Mouse (Mus musculus): ENCODE measurements at regions not wholly inside any gene's neighbourhood (a gene's known extent, or its start where the extent isn't known, plus 50 kb on each side); places are given as distances from the start of the nearest gene placed in this dataset.

- 71% methylated on average over 3 of the region's 3 CpGs for WGBS
- peak; percentile 72 for ATAC-seq
- H3K4me2 ChIP-seq (ENCODE audit: low read length), result no peak overlapping the region
Measured at GRCm38 (mm10) chr2:106318695-106319266, 315.4 kb upstream of the Dnajc24 start.

GRCm38 (mm10) chr2:106346781-106347180 lies 343.4 kb upstream of the Dnajc24 start:
- no peaks in the 10 kb centered on the region for H3K4me1 ChIP-seq (replicated peaks; ENCODE audit: control insufficient read depth, insufficient read depth, low read length)
- H3K9me3 ChIP-seq (ENCODE audit: control insufficient read depth, low read length), result no peaks in the 10 kb centered on the region
- no peak overlapping the region for H3K9ac ChIP-seq (replicated peaks; ENCODE audit: low read depth, low read length)
- H3K4me2 ChIP-seq (ENCODE audit: low read length), result no peak overlapping the region
- H3K36me3 ChIP-seq (ENCODE audit: control insufficient read depth, insufficient read depth), result no peaks in the 10 kb centered on the region
- H3K27me3 ChIP-seq (replicated peaks; ENCODE audit: control insufficient read depth, insufficient read depth, low read length), result no peaks in the 10 kb centered on the region
- H3K27ac ChIP-seq (ENCODE audit: low read length), result no peak overlapping the region
- no peak overlapping the region for H3K4me3 ChIP-seq (replicated peaks; ENCODE audit: low read length)
- 83% methylated on average over 6 of the region's 6 CpGs for WGBS
- no peak for ATAC-seq

More at GRCm38 (mm10) chr2:106318695-106319266, 315.4 kb upstream of the Dnajc24 start:
- Histone ChIP-seq H3K4me3 (replicated peaks; ENCODE audit: low read length) (no peak overlapping the region), H3K4me1 (replicated peaks; ENCODE audit: control insufficient read depth, insufficient read depth, low read length) (no peaks in the 10 kb centered on the region), H3K36me3 (ENCODE audit: control insufficient read depth, insufficient read depth) (no peaks in the 10 kb centered on the region), H3K27ac (ENCODE audit: low read length) (no peak overlapping the region), H3K9me3 (ENCODE audit: control insufficient read depth, low read length) (no peaks in the 10 kb centered on the region), H3K9ac (replicated peaks; ENCODE audit: low read depth, low read length) (no peak overlapping the region), H3K27me3 (replicated peaks; ENCODE audit: control insufficient read depth, insufficient read depth, low read length) (no peaks in the 10 kb centered on the region)

DNA sequence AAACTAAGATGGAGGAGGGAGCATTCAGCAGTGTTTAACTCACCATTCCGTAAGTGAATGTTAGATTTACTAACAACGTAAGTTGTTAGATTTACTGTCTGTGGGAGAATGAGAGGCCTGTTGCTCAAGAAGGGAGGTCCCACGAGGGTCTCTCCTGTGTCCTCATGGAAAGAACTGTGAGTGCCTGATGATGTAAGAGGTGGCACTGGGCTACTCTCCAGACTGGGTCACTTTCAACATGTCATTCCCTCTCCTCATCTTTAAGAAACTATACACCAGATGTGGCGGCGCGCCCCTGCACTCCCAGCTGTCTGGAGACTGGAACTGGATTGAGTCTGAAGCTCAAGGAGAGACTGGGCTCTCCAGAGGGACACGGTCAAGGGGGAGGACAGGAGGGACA lies 343.9 kb upstream of the Dnajc24 start:
- Histone ChIP-seq H3K27ac (ENCODE audit: low read length) (no peak overlapping the region), H3K4me3 (replicated peaks; ENCODE audit: low read length) (no peak overlapping the region), H3K9me3 (ENCODE audit: control insufficient read depth, low read length) (no peaks in the 10 kb centered on the region), H3K4me1 (replicated peaks; ENCODE audit: control insufficient read depth, insufficient read depth, low read length) (no peaks in the 10 kb centered on the region), H3K9ac (replicated peaks; ENCODE audit: low read depth, low read length) (no peak overlapping the region), H3K36me3 (ENCODE audit: control insufficient read depth, insufficient read depth) (no peaks in the 10 kb centered on the region), H3K27me3 (replicated peaks; ENCODE audit: control insufficient read depth, insufficient read depth, low read length) (no peaks in the 10 kb centered on the region), H3K4me2 (ENCODE audit: low read length) (no peak overlapping the region)
- no peak for ATAC-seq
- 90% methylated on average over 7 of the region's 7 CpGs for WGBS

DNA sequence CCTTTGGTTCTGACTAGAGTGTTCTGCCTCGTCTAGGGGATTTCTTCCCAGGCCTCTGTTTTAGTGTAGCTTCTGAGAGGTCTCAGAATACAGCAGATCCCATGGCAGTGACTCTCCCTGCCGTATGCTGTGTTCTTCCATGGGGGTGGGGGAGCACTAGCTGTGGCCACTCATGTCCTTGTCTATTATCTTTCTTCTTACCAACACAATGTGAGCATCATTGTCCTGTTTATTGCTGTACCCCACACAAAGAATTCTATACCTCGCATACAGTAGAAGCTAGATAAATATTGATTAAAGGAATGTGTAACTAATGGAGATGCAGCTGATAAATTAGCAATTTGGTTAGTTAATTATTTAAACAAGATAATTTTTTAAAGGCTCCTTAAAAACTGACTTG lies 337.5 kb upstream of the Mpped2 start:
- no peak overlapping the region for H3K9ac ChIP-seq (replicated peaks; ENCODE audit: low read depth, low read length)
- no peak overlapping the region for H3K4me2 ChIP-seq (ENCODE audit: low read length)
- H3K27ac ChIP-seq (ENCODE audit: low read length), result no peak overlapping the region
- WGBS, result 70% methylated on average over 3 of the region's 3 CpGs
- peaks cover 5% of the 10 kb centered on the region for H3K4me1 ChIP-seq (replicated peaks; ENCODE audit: control insufficient read depth, insufficient read depth, low read length)
- H3K36me3 ChIP-seq (ENCODE audit: control insufficient read depth, insufficient read depth), result no peaks in the 10 kb centered on the region
- H3K4me3 ChIP-seq (replicated peaks; ENCODE audit: low read length), result no peak overlapping the region
- H3K27me3 ChIP-seq (replicated peaks; ENCODE audit: control insufficient read depth, insufficient read depth, low read length), result no peaks in the 10 kb centered on the region
- peak; percentile 46 for ATAC-seq
- H3K9me3 ChIP-seq (ENCODE audit: control insufficient read depth, low read length), result no peaks in the 10 kb centered on the region

DNA sequence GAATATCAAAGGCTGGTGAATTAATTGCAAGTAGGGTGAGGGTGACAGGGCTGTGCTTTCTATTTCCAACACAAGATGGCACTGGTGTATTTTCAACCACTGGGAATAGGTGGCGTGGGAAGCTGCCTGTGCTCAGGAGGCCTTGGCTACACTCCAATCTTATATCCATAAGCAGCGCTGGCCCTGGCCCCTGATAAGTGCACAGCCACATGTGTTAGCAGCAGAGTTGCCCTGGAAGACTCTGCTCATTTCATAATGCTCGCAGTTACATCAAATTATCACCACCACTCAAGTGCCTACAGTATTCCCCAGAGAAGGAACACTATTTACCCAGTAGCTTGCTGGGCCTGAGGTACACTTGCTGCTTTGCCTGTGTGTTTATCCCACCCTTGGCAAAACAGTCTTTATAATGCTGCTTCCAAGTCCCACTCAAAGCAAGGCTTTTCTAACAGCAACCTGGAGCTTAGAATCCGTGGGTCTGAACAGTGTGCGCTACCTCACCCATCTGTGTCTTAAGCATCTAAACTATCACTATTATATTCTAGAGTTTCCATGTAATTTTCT lies 337.0 kb upstream of the Mpped2 start:
- no peaks in the 10 kb centered on the region for H3K27me3 ChIP-seq (replicated peaks; ENCODE audit: control insufficient read depth, insufficient read depth, low read length)
- H3K4me2 ChIP-seq (ENCODE audit: low read length), result no peak overlapping the region
- peaks cover 5% of the 10 kb centered on the region for H3K4me1 ChIP-seq (replicated peaks; ENCODE audit: control insufficient read depth, insufficient read depth, low read length)
- H3K36me3 ChIP-seq (ENCODE audit: control insufficient read depth, insufficient read depth), result no peaks in the 10 kb centered on the region
- peak; percentile 98 for ATAC-seq
- H3K27ac ChIP-seq (ENCODE audit: low read length), result no peak overlapping the region
- no peaks in the 10 kb centered on the region for H3K9me3 ChIP-seq (ENCODE audit: control insufficient read depth, low read length)
- no peak overlapping the region for H3K9ac ChIP-seq (replicated peaks; ENCODE audit: low read depth, low read length)
- H3K4me3 ChIP-seq (replicated peaks; ENCODE audit: low read length), result no peak overlapping the region
- whole genome bisulfite sequencing, result 27% methylated on average over 5 of the region's 5 CpGs

DNA sequence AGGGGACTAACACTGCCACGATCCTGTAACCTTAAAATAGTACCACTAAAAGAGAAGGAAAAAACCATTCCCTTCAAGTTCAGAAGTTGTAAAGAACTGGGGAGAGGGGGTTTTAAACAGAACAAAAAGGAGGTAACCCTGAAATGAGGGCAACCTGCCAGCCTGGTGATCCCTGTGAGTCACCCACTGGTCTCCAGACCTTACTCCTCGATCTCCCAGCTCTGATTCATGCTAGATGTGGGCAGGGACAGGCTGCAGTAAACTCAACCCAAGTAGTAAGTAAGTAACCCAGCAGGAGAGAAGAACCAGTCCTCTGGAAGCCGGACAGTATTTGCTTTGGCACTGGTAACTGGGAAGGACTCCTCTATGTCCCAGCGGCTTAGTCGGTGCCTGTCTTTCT lies 324.4 kb upstream of the Mpped2 start:
- no peaks in the 10 kb centered on the region for H3K9me3 ChIP-seq (ENCODE audit: control insufficient read depth, low read length)
- no peak for ATAC-seq
- H3K4me3 ChIP-seq (replicated peaks; ENCODE audit: low read length), result no peak overlapping the region
- no peaks in the 10 kb centered on the region for H3K27me3 ChIP-seq (replicated peaks; ENCODE audit: control insufficient read depth, insufficient read depth, low read length)
- no peak overlapping the region for H3K27ac ChIP-seq (ENCODE audit: low read length)
- H3K4me1 ChIP-seq (replicated peaks; ENCODE audit: control insufficient read depth, insufficient read depth, low read length), result no peaks in the 10 kb centered on the region
- H3K36me3 ChIP-seq (ENCODE audit: control insufficient read depth, insufficient read depth), result no peaks in the 10 kb centered on the region
- H3K9ac ChIP-seq (replicated peaks; ENCODE audit: low read depth, low read length), result no peak overlapping the region
- 90% methylated on average over 5 of the region's 5 CpGs for WGBS
- H3K4me2 ChIP-seq (ENCODE audit: low read length), result no peak overlapping the region

- Histone ChIP-seq H3K27me3 (replicated peaks; ENCODE audit: control insufficient read depth, insufficient read depth, low read length) (no peaks in the 10 kb centered on the region), H3K4me2 (ENCODE audit: low read length) (no peak overlapping the region), H3K9me3 (ENCODE audit: control insufficient read depth, low read length) (no peaks in the 10 kb centered on the region), H3K36me3 (ENCODE audit: control insufficient read depth, insufficient read depth) (no peaks in the 10 kb centered on the region), H3K4me3 (replicated peaks; ENCODE audit: low read length) (no peak overlapping the region), H3K27ac (ENCODE audit: low read length) (no peak overlapping the region), H3K4me1 (replicated peaks; ENCODE audit: control insufficient read depth, insufficient read depth, low read length) (no peaks in the 10 kb centered on the region), H3K9ac (replicated peaks; ENCODE audit: low read depth, low read length) (no peak overlapping the region)
- WGBS, result 62% methylated on average over 14 of the region's 14 CpGs
- peak; percentile 57 for ATAC-seq
Measured at GRCm38 (mm10) chr2:106383415-106384285, 309.4 kb upstream of the Mpped2 start.

GRCm38 (mm10) chr2:106384286-106384595 lies 308.8 kb upstream of the Mpped2 start:
- 79% methylated on average over 5 of the region's 5 CpGs for WGBS

DNA sequence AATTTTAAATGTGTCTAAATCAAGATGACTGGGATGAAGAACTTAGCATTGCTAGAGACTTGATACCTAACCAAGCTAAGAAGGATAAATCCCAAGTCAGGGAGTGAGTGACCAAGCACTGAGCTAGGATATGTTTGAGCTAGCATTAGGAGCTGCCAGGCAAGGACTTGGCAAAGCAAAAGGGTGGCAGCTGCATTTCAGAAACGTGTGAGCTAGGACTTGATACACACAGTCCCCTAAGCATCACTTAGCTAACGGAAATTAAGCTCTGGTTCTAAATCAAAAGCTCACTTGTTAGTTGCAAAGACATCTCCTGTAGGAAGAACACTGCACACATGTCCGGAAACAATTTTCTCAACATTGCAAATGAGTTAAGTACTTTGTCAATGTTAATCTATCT lies 308.2 kb upstream of the Mpped2 start:
- Histone ChIP-seq H3K27ac (ENCODE audit: low read length) (no peak overlapping the region), H3K36me3 (ENCODE audit: control insufficient read depth, insufficient read depth) (no peaks in the 10 kb centered on the region), H3K4me1 (replicated peaks; ENCODE audit: control insufficient read depth, insufficient read depth, low read length) (no peaks in the 10 kb centered on the region), H3K9ac (replicated peaks; ENCODE audit: low read depth, low read length) (no peak overlapping the region), H3K4me3 (replicated peaks; ENCODE audit: low read length) (no peak overlapping the region), H3K4me2 (ENCODE audit: low read length) (no peak overlapping the region), H3K27me3 (replicated peaks; ENCODE audit: control insufficient read depth, insufficient read depth, low read length) (no peaks in the 10 kb centered on the region), H3K9me3 (ENCODE audit: control insufficient read depth, low read length) (no peaks in the 10 kb centered on the region)
- WGBS, result 62% methylated on average over 3 of the region's 3 CpGs
- peak; percentile 78 for ATAC-seq

More at GRCm38 (mm10) chr2:106384286-106384595, 308.8 kb upstream of the Mpped2 start:
- H3K4me3 ChIP-seq (replicated peaks; ENCODE audit: low read length), result no peak overlapping the region
- H3K27me3 ChIP-seq (replicated peaks; ENCODE audit: control insufficient read depth, insufficient read depth, low read length), result no peaks in the 10 kb centered on the region
- no peaks in the 10 kb centered on the region for H3K36me3 ChIP-seq (ENCODE audit: control insufficient read depth, insufficient read depth)
- no peaks in the 10 kb centered on the region for H3K9me3 ChIP-seq (ENCODE audit: control insufficient read depth, low read length)
- H3K27ac ChIP-seq (ENCODE audit: low read length), result no peak overlapping the region
- no peak overlapping the region for H3K4me2 ChIP-seq (ENCODE audit: low read length)
- ATAC-seq, result no peak
- H3K4me1 ChIP-seq (replicated peaks; ENCODE audit: control insufficient read depth, insufficient read depth, low read length), result no peaks in the 10 kb centered on the region
- H3K9ac ChIP-seq (replicated peaks; ENCODE audit: low read depth, low read length), result no peak overlapping the region

All from forebrain, embryonic 16.5 days (tissue).